Mouse (Mus musculus): ENCODE data around the gene Rnf220. TPM values are rescaled to one million over a fixed set of nuclear protein-coding genes. Genes with fewer than 3 reads are reported as not detected.

The Rnf220 gene
- polyA plus RNA-seq, 1 experiment: 38.2 TPM

DNA sequence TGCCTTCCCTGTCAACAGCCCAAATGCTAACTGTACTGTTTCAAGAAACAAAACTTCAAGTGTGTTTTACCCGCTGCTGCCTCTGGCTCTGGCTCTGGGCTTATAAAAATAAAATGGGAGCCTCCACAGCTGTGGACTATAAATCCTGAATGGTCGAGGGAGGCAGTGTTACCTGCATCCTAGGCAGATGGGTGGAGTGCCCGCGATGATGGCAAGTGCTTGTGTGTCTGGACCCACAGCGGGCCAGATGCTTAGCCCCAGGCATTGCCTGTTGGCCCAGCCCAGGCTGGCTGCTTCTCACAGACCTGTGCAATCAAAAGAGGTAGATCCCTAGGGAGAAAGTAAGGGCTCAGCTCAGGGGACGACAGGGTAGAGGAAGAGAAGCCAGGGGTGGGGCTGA is 180.1 kb downstream of the Rnf220 start:
- H3K36me3 ChIP-seq (replicated peaks; ENCODE audit: low read length): no peaks in the 10 kb centered on the region
- H3K27me3 ChIP-seq (replicated peaks): peaks cover 87% of the 10 kb centered on the region
- peaks cover 30% of the 10 kb centered on the region for H3K4me1 ChIP-seq
- TF ChIP-seq FLI1 (IDR thresholded peaks at IDR 0.05; ENCODE audit: low read length): no peak
- TF ChIP-seq GATA1 (IDR thresholded peaks at IDR 0.05; ENCODE audit: borderline replicate concordance, low read length): no peak
- H3K4me3 ChIP-seq (replicated peaks): no peak overlapping the region
- H3K9me3 ChIP-seq: no peaks in the 10 kb centered on the region

DNA sequence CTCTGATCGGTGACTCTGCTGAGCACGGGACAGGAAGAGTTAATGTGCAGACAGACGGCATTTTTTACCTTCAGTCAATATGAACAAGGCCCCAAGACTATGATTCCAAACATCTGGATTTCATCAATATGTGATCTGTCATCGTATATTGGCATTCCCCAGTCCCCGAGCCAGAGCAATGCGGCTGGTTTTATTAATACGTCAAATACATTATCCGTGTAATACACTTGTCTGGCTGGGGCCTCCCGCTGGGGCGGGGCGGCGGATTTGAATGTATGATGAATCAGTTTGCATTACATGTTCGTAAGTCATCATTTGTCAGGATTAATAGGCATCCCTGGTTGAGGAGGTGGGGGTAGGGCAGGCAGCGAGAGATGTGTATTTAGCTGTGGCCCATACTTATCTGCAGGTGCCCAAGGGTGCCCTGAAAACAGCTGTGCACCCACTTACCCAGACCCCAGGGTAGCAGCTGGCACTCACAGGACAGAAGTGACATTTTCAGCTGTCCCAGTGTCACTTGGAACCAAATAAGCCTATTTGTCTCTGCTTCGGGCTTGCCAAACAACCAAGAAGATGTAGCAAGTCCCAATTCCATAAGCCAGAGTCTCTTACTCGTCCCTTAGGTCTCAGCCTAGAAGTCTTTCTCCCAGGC is 181.9 kb downstream of the Rnf220 start:
- H3K4me3 ChIP-seq (replicated peaks): no peak overlapping the region
- H3K4me1 ChIP-seq: peaks cover 21% of the 10 kb centered on the region
- H3K27me3 ChIP-seq (replicated peaks): peaks cover 74% of the 10 kb centered on the region
- no peak for TF ChIP-seq GATA1 (IDR thresholded peaks at IDR 0.05; ENCODE audit: borderline replicate concordance, low read length)
- TF ChIP-seq FLI1 (IDR thresholded peaks at IDR 0.05; ENCODE audit: low read length): no peak
- no peaks in the 10 kb centered on the region for H3K9me3 ChIP-seq
- no peaks in the 10 kb centered on the region for H3K36me3 ChIP-seq (replicated peaks; ENCODE audit: low read length)

DNA sequence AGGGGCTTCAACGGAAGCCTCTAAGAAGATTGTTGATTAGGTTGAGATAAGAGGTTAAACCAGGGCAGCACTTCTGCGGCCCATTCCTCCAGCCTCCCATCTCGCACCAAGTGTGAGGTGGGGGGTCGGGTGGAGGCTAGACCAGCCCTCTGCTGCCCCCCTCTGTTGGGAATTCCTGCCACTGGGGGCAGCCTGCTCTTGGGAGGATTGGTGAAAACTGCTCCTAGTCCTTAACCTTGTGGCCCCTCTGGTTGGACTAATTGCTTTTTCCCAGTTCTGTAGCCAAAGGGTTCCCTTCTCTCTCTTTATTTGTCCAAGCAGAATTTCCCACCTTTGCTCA is 183.8 kb downstream of the Rnf220 start:
- Histone ChIP-seq H3K27me3 (replicated peaks) (peaks cover 58% of the 10 kb centered on the region), H3K36me3 (replicated peaks; ENCODE audit: low read length) (no peaks in the 10 kb centered on the region), H3K9me3 (peaks cover 10% of the 10 kb centered on the region), H3K4me1 (peaks cover 14% of the 10 kb centered on the region), H3K4me3 (replicated peaks) (no peak overlapping the region)
- TF ChIP-seq GATA1 (IDR thresholded peaks at IDR 0.05; ENCODE audit: borderline replicate concordance, low read length) (no peak), FLI1 (IDR thresholded peaks at IDR 0.05; ENCODE audit: low read length) (no peak)

DNA sequence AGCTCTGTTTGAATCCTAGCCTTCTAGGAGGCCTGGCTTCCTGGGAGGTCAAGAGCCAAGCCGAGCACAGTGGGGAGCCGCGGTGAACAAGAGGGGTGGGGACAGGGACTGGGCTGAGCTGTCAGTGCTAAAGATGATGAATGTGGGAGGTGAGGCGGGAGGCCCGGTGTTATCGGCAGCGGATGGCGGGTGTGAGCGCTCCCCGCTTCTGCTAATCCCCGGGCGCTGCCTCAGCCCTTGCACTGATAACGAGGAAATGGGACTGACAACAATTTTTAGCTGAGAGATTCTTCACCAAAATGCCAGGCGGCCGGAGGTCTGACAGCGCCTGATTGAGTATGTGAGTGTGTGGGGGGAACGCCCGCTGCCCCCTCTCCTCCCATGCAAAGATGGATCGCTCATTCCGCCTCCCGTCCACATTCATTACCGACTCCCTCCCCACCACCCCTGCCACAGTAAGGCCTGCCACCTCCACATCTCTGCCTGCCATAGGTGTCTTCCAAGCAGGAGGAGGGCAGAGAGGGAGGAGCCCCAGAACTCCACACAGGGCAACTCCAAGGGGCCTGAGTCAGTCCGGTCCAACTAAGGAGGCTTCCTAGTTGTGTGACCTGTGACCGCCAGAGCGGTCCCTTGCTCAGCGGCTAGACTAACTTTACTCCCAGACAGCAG is 184.3 kb downstream of the Rnf220 start:
- peaks cover 55% of the 10 kb centered on the region for H3K27me3 ChIP-seq (replicated peaks)

DNA sequence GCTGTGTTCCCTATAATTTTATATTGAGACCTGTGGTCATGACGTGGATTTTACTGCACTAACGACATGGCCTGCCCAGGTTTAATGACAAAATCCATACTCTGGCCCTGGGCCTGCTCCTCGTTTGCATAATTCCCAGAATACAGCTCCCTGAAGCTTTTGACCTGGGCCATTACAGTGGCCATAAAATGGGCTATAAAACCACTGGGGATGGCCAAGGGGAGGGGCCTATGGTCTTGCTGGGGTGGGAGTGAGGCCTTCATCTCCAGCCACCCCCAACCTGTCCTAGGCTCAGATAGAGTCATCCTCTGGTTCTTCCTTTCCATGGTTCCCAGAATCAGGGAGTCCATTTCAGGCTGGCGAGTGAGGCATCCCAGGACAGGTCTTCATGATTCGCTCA is 185.0 kb downstream of the Rnf220 start:
- Histone ChIP-seq H3K4me1 (peaks cover 14% of the 10 kb centered on the region), H3K27me3 (replicated peaks) (peaks cover 57% of the 10 kb centered on the region), H3K9me3 (peaks cover 10% of the 10 kb centered on the region), H3K4me3 (replicated peaks) (no peak overlapping the region), H3K36me3 (replicated peaks; ENCODE audit: low read length) (no peaks in the 10 kb centered on the region)
- TF ChIP-seq GATA1 (IDR thresholded peaks at IDR 0.05; ENCODE audit: borderline replicate concordance, low read length) (no peak), FLI1 (IDR thresholded peaks at IDR 0.05; ENCODE audit: low read length) (no peak)

More for the DNA sequence above, 184.3 kb downstream of the Rnf220 start:
- H3K36me3 ChIP-seq (replicated peaks; ENCODE audit: low read length): no peaks in the 10 kb centered on the region
- H3K9me3 ChIP-seq: peaks cover 10% of the 10 kb centered on the region
- TF ChIP-seq FLI1 (IDR thresholded peaks at IDR 0.05; ENCODE audit: low read length): no peak
- no peak for TF ChIP-seq GATA1 (IDR thresholded peaks at IDR 0.05; ENCODE audit: borderline replicate concordance, low read length)
- peaks cover 14% of the 10 kb centered on the region for H3K4me1 ChIP-seq
- peak overlapping the region; percentile 80 for H3K4me3 ChIP-seq (replicated peaks)

DNA sequence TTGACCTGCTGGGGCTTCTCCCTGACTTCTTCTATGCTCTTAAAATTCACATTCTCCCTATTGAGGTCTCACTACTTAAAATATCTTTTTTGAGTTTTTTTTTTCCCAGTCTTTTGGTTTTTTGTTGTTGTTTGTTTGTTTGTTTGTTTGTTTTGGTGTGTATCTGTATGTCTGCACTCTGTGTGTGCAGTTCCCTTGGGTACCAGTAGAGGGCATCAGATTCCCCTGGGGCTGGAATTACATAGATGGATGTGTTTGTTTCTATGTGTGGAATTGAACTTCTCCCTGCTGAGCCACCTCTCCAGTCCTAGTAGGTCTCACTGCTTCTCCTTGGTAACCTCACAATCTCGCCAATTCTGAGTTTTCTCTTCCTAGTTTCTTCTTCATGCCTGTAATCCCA is 187.4 kb downstream of the Rnf220 start:
- Histone ChIP-seq H3K36me3 (replicated peaks; ENCODE audit: low read length) (no peaks in the 10 kb centered on the region), H3K27me3 (replicated peaks) (peaks cover 56% of the 10 kb centered on the region), H3K4me3 (replicated peaks) (no peak overlapping the region), H3K9me3 (peaks cover 10% of the 10 kb centered on the region), H3K4me1 (peaks cover 20% of the 10 kb centered on the region)
- TF ChIP-seq GATA1 (IDR thresholded peaks at IDR 0.05; ENCODE audit: borderline replicate concordance, low read length): no peak
- no peak for TF ChIP-seq FLI1 (IDR thresholded peaks at IDR 0.05; ENCODE audit: low read length)

DNA sequence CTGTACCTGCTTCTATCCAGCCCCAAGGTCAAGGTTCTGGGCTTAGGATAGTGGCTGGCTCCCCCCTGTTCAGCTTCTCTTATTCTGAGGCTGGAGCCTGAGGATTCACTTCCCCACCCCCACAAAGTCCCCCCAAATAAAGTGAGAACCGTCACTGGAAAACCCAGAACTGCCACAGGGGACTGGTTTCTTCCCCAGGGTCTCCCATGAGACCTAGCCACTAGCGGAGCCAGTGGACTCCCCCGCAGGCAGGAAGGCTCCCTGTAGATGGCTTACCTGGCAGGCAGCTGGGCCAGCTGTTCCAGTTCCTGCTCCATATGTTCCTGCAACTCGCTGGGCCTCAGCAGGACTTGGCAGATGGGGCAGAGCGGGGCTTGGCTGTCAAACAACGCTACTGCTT is 189.6 kb downstream of the Rnf220 start:
- Histone ChIP-seq H3K4me1 (peaks cover 21% of the 10 kb centered on the region), H3K27me3 (replicated peaks) (peaks cover 61% of the 10 kb centered on the region), H3K4me3 (replicated peaks) (no peak overlapping the region), H3K9me3 (peaks cover 10% of the 10 kb centered on the region), H3K36me3 (replicated peaks; ENCODE audit: low read length) (no peaks in the 10 kb centered on the region)
- TF ChIP-seq GATA1 (IDR thresholded peaks at IDR 0.05; ENCODE audit: borderline replicate concordance, low read length) (no peak), FLI1 (IDR thresholded peaks at IDR 0.05; ENCODE audit: low read length) (no peak)

DNA sequence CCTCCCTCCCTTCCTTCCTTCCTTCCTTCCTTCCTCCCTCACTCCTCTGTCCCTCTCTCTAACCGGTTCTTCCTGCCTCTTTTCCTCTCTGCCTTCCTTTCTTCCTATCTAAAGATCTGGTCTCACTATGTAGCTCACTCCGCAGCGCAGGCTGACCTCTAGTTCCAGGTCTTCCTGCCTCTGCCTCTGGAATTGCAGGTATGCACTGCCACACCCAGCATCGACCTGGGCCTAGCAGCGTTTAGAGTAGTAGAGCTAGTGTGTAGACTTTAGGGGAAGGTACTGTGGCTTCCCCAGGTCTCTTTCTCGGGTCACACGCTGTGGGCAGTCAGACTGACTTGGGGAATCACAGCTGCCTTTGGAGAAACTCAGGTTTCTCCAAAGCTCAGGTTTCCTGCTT is 191.4 kb downstream of the Rnf220 start:
- H3K27me3 ChIP-seq (replicated peaks): peaks cover 72% of the 10 kb centered on the region

DNA sequence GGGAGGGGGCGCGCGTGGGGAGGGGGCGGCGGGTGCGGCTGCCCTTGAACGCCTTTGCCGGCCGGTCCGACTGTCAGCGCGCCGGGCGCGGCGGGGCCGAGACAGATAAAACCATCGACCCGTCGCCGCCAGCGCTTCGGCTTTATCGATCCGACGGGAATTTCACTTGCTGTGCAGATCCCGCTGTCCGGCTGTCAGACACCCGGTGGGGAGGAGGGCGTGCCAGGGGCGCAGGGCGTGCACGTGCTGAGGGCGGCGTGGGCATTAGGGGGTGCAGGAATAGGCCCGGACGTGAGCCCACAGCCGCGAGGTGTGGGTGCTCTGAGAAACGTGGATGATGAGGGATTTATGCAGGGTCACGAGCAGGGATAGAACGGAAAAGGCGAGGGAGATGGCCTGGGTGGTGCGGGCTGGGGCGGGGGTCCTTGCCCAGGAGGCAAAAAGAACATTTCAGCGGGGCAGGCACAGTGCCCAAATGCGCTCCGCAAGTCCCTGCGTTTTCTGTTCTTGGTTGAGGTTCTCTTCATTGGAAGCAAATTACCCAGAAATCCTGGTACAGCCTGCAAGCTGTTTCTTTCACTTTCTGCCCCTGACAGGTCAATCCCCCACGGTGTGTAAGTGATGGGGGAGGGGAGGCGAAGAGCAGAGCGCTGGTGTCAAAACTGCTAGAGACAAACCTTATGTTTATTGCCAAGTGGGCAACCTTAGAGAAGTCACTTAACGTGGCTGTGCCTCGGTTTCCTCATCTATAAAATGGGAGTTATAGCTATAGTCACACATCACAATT is 192.4 kb downstream of the Rnf220 start:
- H3K9me3 ChIP-seq: peaks cover 6% of the 10 kb centered on the region; the same call in 1 of the 2 replicates
- TF ChIP-seq GATA1 (IDR thresholded peaks at IDR 0.05; ENCODE audit: borderline replicate concordance, low read length) (no peak), FLI1 (IDR thresholded peaks at IDR 0.05; ENCODE audit: low read length) (no peak)
- peaks cover 18% of the 10 kb centered on the region for H3K4me1 ChIP-seq
- peak overlapping the region; percentile 86 for H3K4me3 ChIP-seq (replicated peaks)
- no peaks in the 10 kb centered on the region for H3K36me3 ChIP-seq (replicated peaks; ENCODE audit: low read length)
- H3K27me3 ChIP-seq (replicated peaks): peaks cover 83% of the 10 kb centered on the region

More for the DNA sequence above, 191.4 kb downstream of the Rnf220 start:
- no peaks in the 10 kb centered on the region for H3K36me3 ChIP-seq (replicated peaks; ENCODE audit: low read length)
- peaks cover 10% of the 10 kb centered on the region for H3K9me3 ChIP-seq
- TF ChIP-seq GATA1 (IDR thresholded peaks at IDR 0.05; ENCODE audit: borderline replicate concordance, low read length): no peak
- no peak for TF ChIP-seq FLI1 (IDR thresholded peaks at IDR 0.05; ENCODE audit: low read length)
- no peak overlapping the region for H3K4me3 ChIP-seq (replicated peaks)
- peaks cover 18% of the 10 kb centered on the region for H3K4me1 ChIP-seq

Data from megakaryocyte, embryonic 14.5 days (primary cell).